Mouse (Mus musculus) heart, postnatal 0 days (tissue): ENCODE data around the gene Olfr605.

Source experiments
- CTCF ChIP-seq: IDR thresholded peaks from 2 replicates; pipeline ENCODE4 v1.5.1; 2016; ENCODE audit warnings: antibody characterized with exemption, control low read depth, low read depth
- EP300 ChIP-seq: IDR thresholded peaks from 2 replicates; pipeline ENCODE4 v1.6.1; 2016; ENCODE audit warnings: antibody characterized with exemption, low read depth

GRCm38 (mm10) chr7:103469577-103469976 lies 24.3 kb upstream of the Olfr605 start, which contains the start of gene Olfr608:
- TF ChIP-seq CTCF (no peak), EP300 (no peak)
